Mouse (Mus musculus): ENCODE measurements around the gene Gjb3. TPM values are rescaled to one million over a fixed set of nuclear protein-coding genes. Genes with fewer than 3 reads are reported as not detected.

The Gjb3 gene
- 32.8 and 37.9 TPM in 2 replicates for polyA plus RNA-seq (2012; rRNA removed)

DNA sequence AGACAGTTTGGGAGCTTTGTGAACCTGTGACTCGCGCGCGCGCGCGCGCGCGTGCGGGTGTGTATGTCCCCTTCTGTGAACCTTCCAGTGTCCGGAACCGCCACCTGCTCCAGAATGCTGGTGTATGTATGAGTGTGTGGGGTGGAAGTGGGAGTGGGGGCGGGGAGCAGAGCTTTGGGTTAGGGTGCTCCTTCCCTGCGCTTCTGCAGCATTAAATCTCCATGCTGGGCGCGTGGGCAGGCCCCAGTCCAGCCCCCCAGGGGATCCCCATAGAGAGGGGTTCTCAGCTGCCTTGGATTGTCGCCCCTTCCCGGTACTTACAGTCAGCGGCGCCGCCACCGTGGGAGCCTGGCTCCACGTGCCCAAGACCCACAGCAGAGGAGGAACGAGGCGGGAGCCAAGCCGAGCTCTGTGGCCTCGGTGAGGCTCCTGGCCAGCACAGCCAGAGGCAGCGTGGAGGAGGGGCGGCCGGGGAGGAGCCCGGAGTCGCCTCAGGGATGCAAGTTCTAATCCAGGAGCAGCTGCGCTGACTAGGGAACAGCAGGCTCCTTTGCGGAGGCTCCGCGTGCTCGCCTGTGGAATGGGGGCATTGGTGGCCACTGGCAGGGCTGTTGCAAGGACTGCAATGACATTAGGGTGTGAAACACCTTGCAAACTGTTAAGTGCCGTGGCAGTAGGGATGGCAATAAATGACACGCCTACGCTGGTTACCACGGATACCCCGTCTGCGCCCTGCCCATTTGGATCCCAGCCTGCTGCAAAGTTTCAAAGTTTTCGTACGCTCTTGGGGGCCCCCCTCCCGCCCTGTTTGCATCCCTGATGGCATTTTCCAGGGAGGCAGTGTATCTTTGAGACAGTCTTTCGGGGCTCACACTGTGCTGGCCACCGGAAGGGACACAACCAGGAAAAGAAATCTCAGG is at the start of gene Gjb3:
Gjb3 (minus strand) TSS at position 664 of the 920 bp plus-strand sequence.
- WGBS = 2% methylated on average over 49 of the region's 49 CpGs
- no peak for DNase-seq (ENCODE audit: low read depth, low spot score)

DNA sequence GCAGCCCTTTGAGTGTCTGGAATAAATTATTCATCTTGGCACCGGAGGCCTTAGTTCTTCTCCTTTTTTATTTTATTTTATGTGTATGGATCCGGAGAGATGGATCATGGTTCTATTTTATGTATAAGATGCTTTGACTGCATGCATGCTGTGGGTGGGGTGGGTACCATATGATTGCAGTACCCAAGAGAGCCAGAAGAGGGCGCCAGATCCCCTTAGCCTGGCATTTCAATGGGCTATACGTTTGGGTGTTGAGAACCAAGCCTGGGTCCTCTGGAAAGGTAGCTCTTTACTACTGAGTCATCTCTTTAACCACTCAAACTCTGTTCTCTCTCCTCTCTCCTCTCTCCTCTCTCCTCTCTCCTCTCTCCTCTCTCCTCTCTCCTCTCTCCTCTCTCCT is 46.7 kb upstream of the Gjb3 start:
- 31% methylated on average over 4 of the region's 4 CpGs for WGBS
- no peak for DNase-seq (ENCODE audit: low read depth, low spot score)

DNA sequence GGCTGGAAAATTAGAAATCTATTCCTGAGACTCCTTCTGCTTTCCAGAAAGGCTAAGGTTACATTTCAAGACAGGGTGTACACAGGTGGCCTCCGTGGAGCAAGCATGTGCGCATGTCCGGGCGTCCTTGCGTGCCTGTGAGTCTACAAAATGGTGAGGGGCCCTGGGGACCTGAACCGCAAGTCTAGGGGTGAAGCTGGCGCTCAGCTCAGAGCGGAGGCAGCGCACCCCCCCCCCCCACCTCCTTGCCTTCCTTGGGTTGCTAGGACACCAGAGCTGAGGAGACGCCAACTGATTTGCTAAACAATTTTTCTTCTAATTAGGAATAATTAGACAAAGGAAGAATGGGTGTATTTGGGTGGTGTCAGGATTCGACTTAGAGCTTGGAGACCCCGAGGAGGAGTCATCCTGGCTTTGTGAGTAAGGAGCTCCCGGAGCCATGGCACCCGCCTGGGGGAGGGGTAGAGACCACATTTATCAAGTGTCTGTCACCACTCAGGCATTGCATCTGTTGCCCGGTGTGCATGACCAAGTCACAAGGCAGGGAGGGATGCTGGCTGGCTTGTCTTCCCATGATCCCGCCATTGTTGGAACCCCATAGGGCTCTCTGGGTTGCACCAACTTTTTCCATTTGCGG is 45.0 kb upstream of the Gjb3 start:
- WGBS = 90% methylated on average over 17 of the region's 17 CpGs
- no peak for DNase-seq (ENCODE audit: low read depth, low spot score)

DNA sequence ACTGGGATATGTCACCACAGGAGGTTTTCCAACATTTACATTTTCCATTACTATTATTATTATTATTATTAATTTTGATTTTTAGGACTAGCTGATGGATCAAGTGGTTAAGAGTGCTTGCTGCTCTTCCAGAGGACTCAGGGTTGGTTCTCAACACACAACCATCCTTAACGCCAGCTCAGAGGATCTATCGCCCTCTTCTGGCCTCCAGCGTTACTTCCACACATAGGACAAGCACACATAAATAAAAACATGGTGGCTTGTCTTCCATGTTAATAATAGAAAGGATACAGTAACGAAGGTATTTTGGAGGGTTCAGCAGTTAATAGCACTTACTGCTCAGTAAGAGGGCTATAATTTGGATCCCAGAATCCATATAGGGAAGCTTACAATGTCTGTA is 44.0 kb upstream of the Gjb3 start:
- 80% methylated on average over 4 of the region's 4 CpGs for WGBS
- DNase-seq (ENCODE audit: low read depth, low spot score) = no peak

DNA sequence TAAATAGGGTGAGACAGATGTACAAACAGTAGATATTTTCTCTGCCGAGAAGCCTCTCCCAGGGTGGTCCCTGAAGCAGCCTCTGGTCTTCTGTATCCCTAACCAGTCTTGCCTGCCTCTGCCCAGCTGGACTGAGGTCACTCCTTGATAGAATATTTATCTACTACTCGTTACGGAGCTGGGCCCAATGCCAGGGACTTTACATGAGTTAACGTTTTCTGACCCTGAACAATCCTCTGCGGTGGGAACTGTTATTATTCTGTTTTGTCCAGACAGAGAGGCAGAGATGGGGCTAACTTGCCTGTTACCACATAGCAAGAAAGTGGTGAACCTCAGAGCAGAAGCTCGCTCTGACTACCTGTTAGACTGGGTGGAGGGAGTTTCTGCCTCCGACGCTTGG is 42.8 kb upstream of the Gjb3 start:
- no peak for DNase-seq (ENCODE audit: low read depth, low spot score)
- 39% methylated on average over 8 of the region's 8 CpGs for WGBS

DNA sequence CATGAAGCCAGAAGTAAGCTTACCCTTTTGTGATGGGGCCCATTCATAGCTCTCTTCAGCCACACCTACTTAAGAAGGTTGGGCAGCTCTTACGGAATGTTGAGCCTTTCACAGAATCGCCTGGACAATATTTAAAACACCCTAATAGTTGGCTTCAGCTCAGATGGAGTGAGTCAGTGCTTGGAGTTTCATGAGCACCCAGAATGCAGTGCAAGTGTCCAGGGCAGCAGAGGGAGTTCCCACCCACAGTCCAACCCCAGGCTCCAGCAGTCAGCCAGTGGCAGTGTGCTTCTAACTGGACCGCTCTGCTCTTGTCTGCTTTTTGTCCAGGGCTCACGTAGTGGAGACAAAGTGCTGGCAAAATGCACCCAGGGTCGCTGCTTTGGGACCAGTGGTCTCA is 40.9 kb upstream of the Gjb3 start:
- DNase-seq (ENCODE audit: low read depth, low spot score) = no peak
- WGBS = 35% methylated on average over 5 of the region's 5 CpGs

DNA sequence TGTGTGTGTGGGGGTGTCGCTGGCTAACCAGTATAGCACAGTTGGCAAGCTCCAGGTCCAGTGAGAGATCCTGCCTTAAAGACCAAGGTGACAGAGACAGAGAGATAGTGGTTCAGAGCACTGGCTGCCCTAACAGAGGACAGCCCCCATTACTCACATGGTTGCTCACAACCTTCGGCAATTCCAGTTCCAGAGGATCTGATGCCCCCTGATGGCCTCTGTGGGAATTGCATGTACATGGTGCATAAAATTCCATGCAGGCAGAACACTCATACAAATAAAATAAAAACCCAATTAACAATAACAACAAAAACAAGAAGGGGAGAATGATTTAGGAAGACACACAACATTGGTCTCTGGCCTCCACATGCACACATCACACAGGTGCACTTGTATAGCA is 39.8 kb upstream of the Gjb3 start:
- WGBS = 47% methylated on average over 2 of the region's 2 CpGs

DNA sequence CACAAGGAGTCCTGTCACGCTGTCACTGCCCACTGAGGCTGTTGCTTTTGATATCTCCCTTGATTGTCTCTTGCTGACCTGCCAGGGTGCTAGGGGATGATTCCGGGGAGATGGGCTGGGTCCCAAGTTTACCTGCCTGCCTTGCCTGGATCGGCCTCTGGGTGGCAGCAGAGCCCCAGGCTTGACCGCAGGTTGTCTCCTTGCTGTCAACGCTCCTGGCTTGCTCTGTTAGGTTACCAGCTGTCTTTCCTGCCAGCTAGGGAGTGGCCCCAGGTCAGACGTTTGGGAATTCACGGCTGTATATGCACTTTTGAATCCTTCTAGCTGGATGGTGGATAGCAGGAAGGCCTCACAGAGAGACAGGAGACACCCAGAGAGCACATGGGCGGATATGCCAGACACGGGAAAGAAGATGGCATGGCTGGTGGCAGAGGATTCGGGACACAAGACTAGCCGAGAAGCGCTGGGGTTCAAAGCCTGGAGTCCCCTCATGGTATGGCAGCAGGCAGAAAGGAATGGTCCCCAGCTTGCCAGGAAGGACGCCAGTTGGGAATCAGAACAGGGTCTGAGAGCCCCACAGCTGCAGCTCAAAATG is 37.8 kb upstream of the Gjb3 start:
- no peak for DNase-seq (ENCODE audit: low read depth, low spot score)
- 28% methylated on average over 13 of the region's 13 CpGs for WGBS

More for the DNA sequence above, 39.8 kb upstream of the Gjb3 start:
- no peak for DNase-seq (ENCODE audit: low read depth, low spot score)

DNA sequence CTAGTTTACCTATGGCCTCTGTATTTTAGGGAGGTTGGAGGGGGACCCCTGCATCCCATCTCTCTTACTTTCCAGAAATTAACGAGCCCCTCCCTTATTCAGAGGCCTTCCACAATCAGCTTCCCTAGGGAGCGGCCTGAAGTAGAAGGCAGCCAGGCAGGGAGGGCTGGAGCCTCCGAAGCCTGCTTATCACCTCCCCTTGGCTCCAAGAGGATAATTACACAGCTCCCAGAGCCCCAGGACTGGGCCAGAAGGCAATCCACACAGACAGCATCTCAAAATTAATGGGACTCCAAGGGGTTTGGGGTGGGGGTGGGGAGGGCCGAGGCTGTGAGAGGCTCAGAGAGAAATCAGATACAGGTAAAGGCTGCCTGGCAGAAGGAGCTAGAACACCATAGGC is 35.2 kb upstream of the Gjb3 start:
- WGBS = 27% methylated on average over 4 of the region's 4 CpGs
- DNase-seq (ENCODE audit: low read depth, low spot score) = no peak

DNA sequence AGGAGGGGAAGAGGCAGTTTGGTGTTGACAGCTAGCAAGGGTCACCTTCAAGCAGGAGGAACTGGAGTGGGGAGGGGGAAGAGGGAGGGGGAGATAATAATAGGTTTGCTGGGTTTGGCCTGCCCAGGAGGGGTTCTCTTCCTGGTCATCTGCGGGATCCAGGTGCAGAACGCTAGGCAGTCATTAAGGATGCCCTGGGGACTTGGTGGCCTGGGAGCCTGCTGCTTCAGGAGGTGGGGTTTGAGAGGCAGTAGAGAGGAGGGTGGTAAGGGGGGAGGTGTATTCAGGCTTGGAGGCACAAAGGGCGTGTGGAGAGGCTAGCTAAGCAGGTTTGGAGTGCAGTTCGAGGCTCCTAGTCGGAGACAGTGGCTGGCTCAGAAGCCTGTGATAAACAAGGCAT is 34.8 kb upstream of the Gjb3 start:
- WGBS = 32% methylated on average over 5 of the region's 5 CpGs
- no peak for DNase-seq (ENCODE audit: low read depth, low spot score)

DNA sequence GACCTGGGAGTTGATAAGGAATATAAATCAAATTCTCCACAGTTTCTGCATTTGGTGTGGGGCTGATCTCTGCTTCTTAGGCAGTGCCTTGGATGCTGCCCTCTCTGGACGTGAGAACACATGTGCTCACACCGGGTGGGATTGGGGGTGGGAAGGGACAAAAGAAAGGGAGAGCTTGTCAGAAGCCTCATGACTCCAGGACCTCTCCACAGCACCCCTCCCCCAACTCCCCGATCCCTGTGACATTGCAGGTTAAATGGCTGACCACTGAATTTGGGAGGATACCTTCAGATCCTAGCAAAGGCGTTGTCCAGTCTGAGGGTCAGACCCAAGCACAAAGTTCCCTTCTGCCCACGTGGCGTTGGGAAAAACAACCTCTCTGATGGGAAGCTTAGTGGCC is 33.8 kb upstream of the Gjb3 start:
- DNase-seq (ENCODE audit: low read depth, low spot score) = no peak
- WGBS = 76% methylated on average over 6 of the region's 6 CpGs

DNA sequence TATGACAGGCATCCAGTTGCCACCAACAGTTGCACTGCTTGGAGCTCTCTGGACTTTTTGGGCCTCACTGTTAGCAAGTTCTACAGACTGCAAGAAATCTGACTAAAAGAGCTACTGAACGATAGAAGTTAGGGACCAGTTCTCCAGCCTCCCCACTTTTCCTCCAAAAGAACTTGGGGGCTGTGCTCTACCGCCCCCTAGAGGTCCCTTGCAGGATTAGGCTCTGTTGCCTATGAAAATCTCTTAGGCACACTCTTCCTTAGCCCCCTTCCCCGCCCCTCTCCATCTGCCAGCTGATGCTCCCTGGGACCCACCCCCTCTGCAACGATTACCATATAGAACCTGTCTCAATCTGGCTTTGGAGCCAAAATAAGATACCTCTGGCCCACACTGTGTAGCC is 32.7 kb upstream of the Gjb3 start:
- DNase-seq (ENCODE audit: low read depth, low spot score) = no peak
- WGBS = 39% methylated on average over 4 of the region's 4 CpGs

DNA sequence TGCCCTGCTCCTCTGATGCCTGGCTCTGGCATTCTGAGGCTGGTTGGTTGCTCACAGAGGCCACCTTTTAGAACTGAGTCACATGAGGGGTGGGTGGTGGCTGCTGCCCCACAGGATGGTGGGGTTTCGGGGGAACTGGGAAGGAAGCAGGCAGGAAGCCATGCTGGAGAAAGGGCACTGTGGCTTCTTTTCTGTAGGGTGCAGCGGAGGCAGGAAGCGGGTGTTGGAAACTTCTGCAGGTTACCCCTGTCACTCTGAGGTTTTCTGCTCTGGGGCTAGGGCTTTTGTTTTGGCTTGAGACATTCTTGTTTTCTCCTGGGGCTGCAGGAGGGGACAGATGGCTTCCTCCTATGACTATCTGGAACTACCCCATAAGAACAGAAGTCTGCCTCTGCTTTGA is 31.9 kb upstream of the Gjb3 start:
- no peak for DNase-seq (ENCODE audit: low read depth, low spot score)

DNA sequence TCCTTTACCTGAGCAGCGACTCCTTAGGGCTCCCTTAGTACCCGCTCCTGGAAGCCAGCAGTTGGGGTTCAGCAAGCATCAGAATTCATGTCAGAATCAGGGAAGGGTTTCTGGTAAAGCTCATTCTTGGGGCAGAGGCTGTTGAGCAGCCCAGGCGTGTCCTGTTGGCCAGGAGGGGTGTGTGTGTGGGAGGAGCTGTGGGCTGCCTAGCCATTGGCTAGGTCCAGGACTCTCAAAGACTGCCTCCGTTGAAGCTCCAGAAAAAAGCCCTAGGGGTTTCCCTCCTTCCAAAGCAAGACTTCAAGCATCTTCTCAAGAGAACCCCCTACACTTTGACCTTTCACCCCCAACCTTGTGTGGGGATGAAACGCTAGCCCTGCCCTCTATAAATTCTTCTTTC is 27.4 kb upstream of the Gjb3 start, which contains the start of gene Gjb5:
Gjb5 (minus strand) TSS at position 164 of the 400 bp plus-strand sequence.
- DNase-seq (ENCODE audit: low read depth, low spot score) = no peak
- WGBS = 28% methylated on average over 5 of the region's 5 CpGs

More for the DNA sequence above, 31.9 kb upstream of the Gjb3 start:
- WGBS = 76% methylated on average over 3 of the region's 3 CpGs

DNA sequence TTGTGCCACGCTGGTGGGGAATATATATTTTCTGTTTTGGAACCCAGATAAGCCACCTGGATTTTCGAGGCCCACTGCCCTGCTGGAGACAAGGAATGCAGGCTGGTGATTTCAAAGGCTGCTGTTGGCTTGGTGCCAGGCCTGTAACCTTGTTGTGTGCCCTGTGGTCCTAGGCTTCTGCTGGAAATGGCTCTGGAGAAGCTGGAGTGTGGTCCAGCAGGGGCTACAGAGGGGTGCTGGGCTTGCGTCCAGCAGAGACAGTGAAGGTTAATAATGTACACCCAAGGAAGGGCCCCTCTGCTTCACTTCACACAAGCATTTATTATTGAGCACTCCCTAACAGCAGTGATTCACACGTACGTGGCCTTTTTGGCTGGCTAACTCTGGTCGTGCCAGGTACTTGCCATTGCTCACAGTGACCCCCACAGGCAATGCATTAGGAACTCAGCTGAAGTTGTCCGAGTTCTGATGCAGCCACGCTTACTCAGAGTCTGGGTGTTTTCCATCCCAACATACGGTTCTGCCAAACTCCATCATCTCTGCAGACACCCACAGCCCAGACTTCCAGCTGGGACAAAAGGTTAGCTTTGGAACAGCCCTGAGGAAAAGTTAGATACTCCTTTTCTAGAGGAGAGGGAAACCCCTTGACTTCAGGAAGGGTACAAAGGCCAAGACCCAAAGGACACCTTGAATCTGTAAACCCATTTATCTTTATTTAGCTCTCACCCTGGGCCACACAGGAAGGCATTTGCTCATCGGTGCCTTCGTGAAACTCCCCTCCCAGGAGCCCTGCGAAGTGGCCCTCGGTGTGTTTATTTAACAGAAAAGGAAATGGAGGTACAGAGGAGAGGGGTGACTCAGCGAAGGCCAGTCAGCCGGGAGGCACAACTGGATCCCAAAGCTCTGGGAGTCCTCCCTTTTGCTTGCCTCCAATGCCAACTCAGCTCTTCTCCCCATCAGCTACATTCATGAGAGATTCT is 24.2 kb upstream of the Gjb3 start:
- WGBS = 39% methylated on average over 15 of the region's 15 CpGs
- no peak for DNase-seq (ENCODE audit: low read depth, low spot score)

DNA sequence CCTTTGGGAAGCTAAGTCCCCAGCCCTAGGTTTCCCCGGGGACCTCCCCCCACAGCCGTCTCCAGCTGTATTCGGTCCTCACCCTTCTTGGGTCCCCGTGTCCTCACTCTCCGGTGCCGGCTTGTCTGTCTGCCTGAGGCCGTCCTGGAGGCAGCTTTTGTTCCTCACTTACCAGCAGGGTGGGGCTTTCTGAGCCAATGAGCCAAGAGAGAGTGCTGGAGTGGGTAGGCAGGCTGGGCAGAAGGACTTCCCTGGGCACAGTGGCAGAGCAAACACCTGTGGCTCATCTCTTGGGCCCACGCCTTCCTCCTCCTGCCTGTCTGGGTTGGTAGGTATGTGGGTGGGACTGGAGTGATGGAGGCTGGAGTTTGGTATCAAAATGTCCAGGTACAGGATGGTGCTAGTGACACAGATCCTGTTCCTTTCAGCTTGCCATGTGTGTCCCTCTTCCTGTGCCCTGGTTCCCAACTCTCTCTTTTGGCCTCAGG is 23.4 kb upstream of the Gjb3 start, which contains the start of gene Gjb4:
Gjb4 (minus strand) TSS at position 131 of the 488 bp plus-strand sequence.
- WGBS = 36% methylated on average over 8 of the region's 8 CpGs
- no peak for DNase-seq (ENCODE audit: low read depth, low spot score)

DNA sequence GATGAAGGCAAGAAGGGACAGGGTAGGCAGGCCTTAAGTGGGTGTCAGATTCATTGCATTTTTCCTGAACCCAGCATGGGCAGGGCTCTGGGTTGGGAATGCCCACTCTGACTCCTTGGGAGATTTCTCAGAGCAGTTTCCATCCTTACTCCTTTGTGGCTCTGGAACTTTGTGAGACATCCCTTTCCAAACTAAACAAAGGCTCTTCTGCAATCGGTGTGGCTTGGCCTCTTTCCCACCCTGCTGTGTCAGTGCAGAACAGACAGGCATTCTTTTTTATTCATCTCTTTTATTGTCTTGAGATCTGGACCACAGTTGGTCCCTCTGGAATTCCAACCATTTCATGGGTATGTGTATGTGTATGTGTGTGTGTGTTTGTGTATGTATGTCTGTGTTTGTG is 21.9 kb upstream of the Gjb3 start:
- no peak for DNase-seq (ENCODE audit: low read depth, low spot score)
- 19% methylated on average over 1 of the region's 1 CpGs for WGBS

DNA sequence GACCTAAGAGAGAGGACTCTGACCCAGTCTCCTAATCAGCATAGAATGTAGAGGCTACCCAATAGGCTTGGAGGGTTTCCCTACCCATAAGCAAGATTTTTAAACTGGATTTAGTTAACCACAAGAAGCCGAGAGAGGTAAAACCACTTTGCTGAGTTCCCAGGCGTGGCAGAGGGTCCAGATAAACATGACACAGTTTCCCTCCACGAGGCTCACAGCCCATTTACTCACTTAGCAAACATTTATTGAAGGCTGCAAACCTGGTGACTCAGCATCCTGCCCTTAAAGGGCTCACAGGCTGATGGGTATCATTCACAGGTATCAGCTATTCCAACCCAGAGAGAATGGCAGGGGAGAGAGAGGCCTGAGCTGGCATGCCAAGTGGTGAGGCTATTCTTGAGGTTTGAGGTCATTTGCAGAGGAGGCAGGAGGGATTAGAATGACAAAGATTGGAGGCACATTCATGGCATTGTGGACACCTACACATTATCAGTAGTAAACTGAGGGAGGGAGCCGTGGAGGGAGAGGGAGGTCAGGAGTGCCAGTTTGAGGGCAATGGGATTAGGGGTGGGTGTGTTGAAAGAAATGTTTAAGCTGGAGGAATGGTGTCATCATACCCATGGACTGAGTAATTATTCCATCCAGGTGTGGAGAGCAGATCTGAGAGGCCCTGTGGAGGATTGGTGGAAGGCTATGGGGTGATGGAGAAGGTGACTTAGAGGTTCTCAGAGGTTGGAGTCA is 19.1 kb upstream of the Gjb3 start:
- WGBS = 32% methylated on average over 4 of the region's 4 CpGs
- no peak for DNase-seq (ENCODE audit: low read depth, low spot score)

DNA sequence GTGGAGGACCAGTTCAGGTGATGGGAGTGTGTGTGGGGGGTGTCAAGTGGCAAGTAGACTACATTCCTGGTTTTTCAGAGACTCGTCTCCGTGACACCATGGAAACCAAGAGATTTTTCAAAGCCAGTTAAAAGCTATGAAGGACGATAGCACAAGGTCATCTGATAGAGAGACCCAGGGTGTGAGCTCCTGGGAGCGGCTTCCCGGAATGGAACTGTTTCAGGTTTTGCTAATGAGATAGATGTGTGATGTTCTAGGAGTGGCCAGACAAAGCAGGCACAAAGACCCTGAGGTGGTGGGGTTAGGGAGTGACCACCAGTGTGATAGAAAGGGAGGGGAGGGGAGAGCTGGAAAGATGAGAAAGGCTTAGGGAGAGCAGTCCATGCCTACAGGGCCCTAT is 14.4 kb upstream of the Gjb3 start:
- DNase-seq (ENCODE audit: low read depth, low spot score) = no peak
- 72% methylated on average over 5 of the region's 5 CpGs for whole genome bisulfite sequencing

All from large intestine, adult 2 months (tissue).